Mouse (Mus musculus) limb, embryonic 15.5 days (tissue): ENCODE results near the gene Cd3g. TPM values are rescaled to one million over a fixed set of nuclear protein-coding genes. Genes with fewer than 3 reads are reported as not detected.

ENCODE experiments used
- ATAC-seq: fragments of 200-750 bp; cut with Nextera tagmentation; 2 replicates; pipeline ENCODE4 v1.8.0; 2017; ENCODE audit warnings: low read depth, moderate TSS enrichment; ENCODE audit not compliant: insufficient number of reproducible peaks, low FRiP score, low TSS enrichment
- H3K27ac ChIP-seq: fragments of 300-500 bp; sonication (generic); 2 replicates; pipeline ENCODE4 v1.5.1; 2015; ENCODE audit warnings: moderate library complexity, mild to moderate bottlenecking, inconsistent platforms
- H3K27me3 ChIP-seq: fragments of 300-500 bp; sonication (generic); 2 replicates; pipeline ENCODE4 v1.6.1; 2015; ENCODE audit warnings: inconsistent platforms
- H3K36me3 ChIP-seq: fragments of 300-500 bp; sonication (generic); 2 replicates; pipeline ENCODE4 v1.6.1; 2015; ENCODE audit warnings: inconsistent platforms
- H3K4me1 ChIP-seq: fragments of 300-500 bp; sonication (generic); 2 replicates; pipeline ENCODE4 v1.6.1; 2015; ENCODE audit warnings: inconsistent platforms
- H3K4me2 ChIP-seq: fragments of 300-500 bp; sonication (generic); 2 replicates; pipeline ENCODE4 v1.6.1; 2015; ENCODE audit warnings: mild to moderate bottlenecking, inconsistent platforms
- H3K4me3 ChIP-seq: fragments of 300-500 bp; sonication (generic); 2 replicates; pipeline ENCODE4 v1.5.1; 2015; ENCODE audit warnings: mild to moderate bottlenecking, inconsistent platforms
- H3K9ac ChIP-seq: fragments of 300-500 bp; sonication (generic); 2 replicates; pipeline ENCODE4 v1.6.1; 2015; ENCODE audit warnings: inconsistent platforms
- H3K9me3 ChIP-seq: fragments of 300-500 bp; sonication (generic); 2 replicates; pipeline ENCODE4 v1.6.1; 2016; ENCODE audit warnings: inconsistent platforms
- WGBS: fragments of 180-500 bp; shearing (Covaris S2); methylation state at CpG from one replicate; pipeline ENCODE4 v1.1.7; 2015; 5-methylcytosine and 5-hydroxymethylcytosine counted together
- polyA plus RNA-seq: library from polyadenylated mRNA; unstranded; fragments of >200 nt; fragmentation: Nextera tagmentation; extraction: Ambion mirVana; gene quantifications from 2 replicates; pipeline ENCODE4 v1.2.1, GENCODE M21; 2015

Gene Cd3g
- polyA plus RNA-seq, 1 experiment from 2014 or later, result 0.51 TPM

DNA sequence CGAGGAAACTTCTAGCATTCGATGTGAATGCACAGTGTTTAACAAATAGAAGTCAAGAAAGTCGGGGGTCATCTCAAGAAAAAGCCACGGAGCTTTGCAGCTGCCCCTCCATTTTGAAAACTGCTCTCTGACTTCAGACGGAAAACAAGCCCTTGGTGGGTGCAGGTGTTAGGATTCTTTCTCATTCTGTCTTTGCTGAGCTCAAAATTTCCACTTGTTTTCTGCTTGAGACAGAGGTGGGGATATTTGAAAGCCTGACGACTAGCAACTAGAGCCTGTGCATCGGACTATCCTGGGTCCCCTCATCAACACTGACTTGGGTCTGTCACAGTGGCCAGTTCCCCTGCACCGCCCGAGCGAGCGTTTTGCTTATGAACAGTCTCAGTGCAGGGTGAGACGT lies 27.2 kb upstream of the Cd3g start:
- H3K4me2 ChIP-seq, result no peak overlapping the region
- H3K27ac ChIP-seq, result no peak overlapping the region
- H3K27me3 ChIP-seq, result 0 out of 2 replicates have a peak, but pooled peaks cover 4% of the 10 kb centered on the region
- no peaks in the 10 kb centered on the region for H3K36me3 ChIP-seq
- no peak overlapping the region for H3K4me3 ChIP-seq
- ATAC-seq, result no peak
- no peaks in the 10 kb centered on the region for H3K4me1 ChIP-seq
- WGBS, result 67% methylated on average over 12 of the region's 12 CpGs
- H3K9ac ChIP-seq, result no peak overlapping the region
- no peaks in the 10 kb centered on the region for H3K9me3 ChIP-seq

DNA sequence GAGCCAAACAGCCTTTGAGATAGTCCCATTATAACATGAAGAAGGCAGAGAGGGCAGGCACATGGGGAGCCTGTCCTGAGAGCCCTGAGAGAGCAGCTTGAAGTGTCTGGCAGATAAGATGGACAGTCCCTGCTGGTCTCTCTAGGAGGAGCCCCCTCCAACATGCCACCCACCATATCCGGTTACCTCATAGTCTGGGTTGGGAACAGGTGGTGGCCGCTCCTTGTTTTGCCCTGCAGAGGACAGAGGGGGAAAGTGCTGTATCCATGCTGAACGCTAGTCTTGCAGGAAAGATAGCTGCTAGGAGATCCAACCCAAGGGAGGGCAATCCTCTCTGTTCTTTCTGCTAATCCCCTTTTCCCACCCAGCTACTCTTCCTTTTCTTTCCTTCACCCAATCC lies 20.0 kb upstream of the Cd3g start:
- no peak overlapping the region for H3K4me2 ChIP-seq
- H3K9me3 ChIP-seq, result no peaks in the 10 kb centered on the region
- peak overlapping the region; percentile 14; the same call in 1 of the 2 replicates for H3K27ac ChIP-seq
- no peaks in the 10 kb centered on the region for H3K36me3 ChIP-seq
- 0 out of 2 replicates have a peak, but pooled peaks cover 3% of the 10 kb centered on the region for H3K27me3 ChIP-seq
- no peak overlapping the region for H3K4me3 ChIP-seq
- H3K9ac ChIP-seq, result no peak overlapping the region
- 0 out of 2 replicates have a peak, but pooled peaks have one; percentile 61 for ATAC-seq
- H3K4me1 ChIP-seq, result peaks cover 8% of the 10 kb centered on the region; the same call in 1 of the 2 replicates
- WGBS, result 52% methylated on average over 3 of the region's 3 CpGs

DNA sequence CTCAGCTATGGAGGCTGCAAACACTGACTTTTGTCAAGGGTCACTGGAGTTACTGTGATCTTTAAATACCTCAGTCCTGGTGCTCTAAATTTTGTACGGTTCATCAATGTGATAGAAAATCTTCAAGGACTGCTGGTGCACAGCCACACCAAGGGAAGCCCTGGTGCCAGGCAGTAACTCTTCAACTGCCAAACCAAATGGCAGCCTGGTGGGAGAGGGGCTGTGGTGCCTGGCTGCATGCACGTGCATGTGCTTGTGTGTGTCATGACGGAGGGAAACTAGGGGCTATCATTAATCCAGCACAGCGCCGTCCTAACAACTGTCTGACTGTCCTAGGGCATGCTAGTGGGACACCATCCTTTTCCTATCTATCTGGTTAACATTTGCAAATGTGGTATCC lies 19.5 kb upstream of the Cd3g start:
- WGBS, result 63% methylated on average over 5 of the region's 5 CpGs
- Histone ChIP-seq H3K4me3 (no peak overlapping the region), H3K4me2 (no peak overlapping the region), H3K27me3 (0 out of 2 replicates have a peak, but pooled peaks cover 3% of the 10 kb centered on the region), H3K9me3 (no peaks in the 10 kb centered on the region), H3K27ac (peak overlapping the region; percentile 43; the same call in 1 of the 2 replicates), H3K9ac (no peak overlapping the region), H3K4me1 (peaks cover 8% of the 10 kb centered on the region; the same call in 1 of the 2 replicates), H3K36me3 (no peaks in the 10 kb centered on the region)
- no peak for ATAC-seq

DNA sequence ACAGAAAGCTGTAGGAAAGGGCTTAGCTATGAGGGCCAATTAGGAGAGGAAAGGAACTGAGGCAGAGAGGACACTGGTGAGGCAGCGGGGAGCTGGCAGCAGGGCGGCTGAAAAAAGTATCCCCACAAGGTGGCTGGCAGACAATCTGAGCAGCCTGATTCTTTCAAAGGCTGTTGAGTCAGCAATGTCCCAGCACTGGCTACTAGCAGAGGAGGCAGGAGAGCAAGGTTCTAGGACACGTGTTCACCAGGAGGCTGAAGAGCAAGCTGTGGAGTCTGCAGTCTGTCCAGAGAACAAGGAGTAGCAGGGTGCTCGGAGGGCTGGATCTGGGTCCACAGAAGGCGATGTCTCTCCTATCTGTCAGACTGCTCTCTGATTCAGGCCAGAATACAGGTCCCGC lies 18.9 kb upstream of the Cd3g start:
- Histone ChIP-seq H3K27me3 (0 out of 2 replicates have a peak, but pooled peaks cover 3% of the 10 kb centered on the region), H3K4me2 (no peak overlapping the region), H3K36me3 (no peaks in the 10 kb centered on the region), H3K4me3 (no peak overlapping the region), H3K27ac (peak overlapping the region; percentile 43; the same call in 1 of the 2 replicates), H3K9me3 (no peaks in the 10 kb centered on the region), H3K4me1 (peaks cover 8% of the 10 kb centered on the region; the same call in 1 of the 2 replicates), H3K9ac (no peak overlapping the region)
- WGBS, result 50% methylated on average over 6 of the region's 6 CpGs
- ATAC-seq, result no peak

DNA sequence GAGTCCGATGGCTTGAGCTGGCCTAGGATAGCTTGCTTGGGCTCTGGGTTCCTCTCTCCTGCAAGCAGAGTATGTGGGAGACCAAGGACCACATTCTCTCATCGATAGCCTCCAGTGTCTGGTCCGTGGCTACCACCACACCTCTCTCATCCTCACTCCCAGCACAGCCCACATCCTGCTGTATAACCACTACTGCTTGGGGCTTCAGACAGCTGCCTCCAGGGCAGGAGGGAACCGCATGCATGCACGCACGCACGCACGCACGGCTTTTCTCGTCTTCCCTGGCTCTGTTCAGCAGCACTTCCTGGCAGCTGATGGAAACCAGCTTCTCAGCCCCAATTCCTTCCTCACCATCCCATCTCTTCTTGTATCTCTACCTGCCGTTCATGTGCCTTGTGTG lies 17.9 kb upstream of the Cd3g start:
- 53% methylated on average over 11 of the region's 11 CpGs for WGBS
- Histone ChIP-seq H3K27me3 (0 out of 2 replicates have a peak, but pooled peaks cover 3% of the 10 kb centered on the region), H3K4me1 (peaks cover 8% of the 10 kb centered on the region; the same call in 1 of the 2 replicates), H3K4me3 (no peak overlapping the region), H3K9me3 (no peaks in the 10 kb centered on the region), H3K9ac (no peak overlapping the region), H3K27ac (no peak overlapping the region), H3K36me3 (no peaks in the 10 kb centered on the region), H3K4me2 (no peak overlapping the region)
- no peak for ATAC-seq

DNA sequence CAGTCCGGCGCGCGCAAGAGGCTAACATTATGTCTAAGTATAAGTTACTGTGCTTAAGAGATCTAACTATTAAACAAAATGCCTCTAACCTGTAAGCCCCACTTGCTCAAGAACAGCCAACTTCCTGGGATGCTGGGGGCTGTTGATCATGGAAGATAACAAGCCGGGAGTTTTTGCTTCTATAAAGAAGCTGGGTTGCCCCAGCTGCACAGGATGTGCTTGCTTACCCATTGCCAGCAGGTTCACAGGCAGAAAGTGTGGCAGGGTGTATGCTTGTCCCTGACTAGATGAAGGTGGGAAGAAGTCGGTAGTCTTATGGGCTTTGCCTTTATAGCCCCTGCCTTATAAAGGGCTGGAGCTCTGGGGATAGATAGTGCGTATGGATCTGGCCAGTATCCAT lies 16.4 kb upstream of the Cd3g start:
- H3K27me3 ChIP-seq, result 0 out of 2 replicates have a peak, but pooled peaks cover 3% of the 10 kb centered on the region
- H3K27ac ChIP-seq, result no peak overlapping the region
- no peak for ATAC-seq
- no peaks in the 10 kb centered on the region for H3K36me3 ChIP-seq
- H3K9me3 ChIP-seq, result no peaks in the 10 kb centered on the region
- peaks cover 8% of the 10 kb centered on the region; the same call in 1 of the 2 replicates for H3K4me1 ChIP-seq
- no peak overlapping the region for H3K9ac ChIP-seq
- no peak overlapping the region for H3K4me3 ChIP-seq
- no peak overlapping the region for H3K4me2 ChIP-seq
- 88% methylated on average over 7 of the region's 7 CpGs for WGBS

DNA sequence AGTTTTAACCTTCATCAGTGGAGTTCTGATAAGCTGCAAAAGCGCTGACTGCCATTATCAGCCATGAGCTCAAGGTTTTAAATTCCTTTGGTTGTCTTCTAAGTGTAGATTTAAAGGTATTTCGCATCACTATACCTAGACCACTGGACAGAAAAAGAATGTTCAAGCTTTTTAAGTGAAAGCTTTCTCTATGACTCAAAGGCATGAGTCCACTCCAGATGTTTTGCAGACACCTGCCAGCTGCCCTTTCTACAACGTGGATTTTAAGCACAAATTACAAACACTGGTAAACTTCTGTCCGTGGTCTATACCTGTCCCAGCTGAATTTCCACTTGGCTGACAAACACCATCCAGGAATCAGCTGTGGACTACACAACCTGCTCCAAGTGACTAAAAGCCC lies 14.7 kb upstream of the Cd3g start:
- H3K4me3 ChIP-seq, result no peak overlapping the region
- H3K27me3 ChIP-seq, result 0 out of 2 replicates have a peak, but pooled peaks cover 3% of the 10 kb centered on the region
- no peaks in the 10 kb centered on the region for H3K9me3 ChIP-seq
- ATAC-seq, result no peak
- H3K4me2 ChIP-seq, result no peak overlapping the region
- 63% methylated on average over 4 of the region's 4 CpGs for WGBS
- no peak overlapping the region for H3K27ac ChIP-seq
- H3K4me1 ChIP-seq, result peaks cover 8% of the 10 kb centered on the region; the same call in 1 of the 2 replicates
- H3K9ac ChIP-seq, result no peak overlapping the region
- no peaks in the 10 kb centered on the region for H3K36me3 ChIP-seq

DNA sequence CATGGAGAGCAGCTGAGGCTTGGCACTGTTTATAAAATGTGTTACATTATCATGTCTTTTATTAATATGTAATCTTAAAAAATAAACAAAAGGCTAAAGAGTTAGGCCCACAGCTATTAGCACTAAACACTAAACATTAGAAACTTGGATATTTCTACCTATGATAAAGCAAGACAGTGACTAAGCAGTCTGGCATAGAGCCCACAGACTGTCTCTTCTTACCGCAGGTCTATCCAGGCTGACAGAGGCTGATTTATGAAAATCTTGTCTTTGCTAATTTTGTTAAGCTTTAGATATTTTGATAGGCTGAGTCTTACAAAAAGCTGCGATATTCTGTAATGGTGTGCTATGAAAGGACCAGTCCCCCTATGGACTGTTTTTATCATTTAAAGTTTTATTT lies 13.0 kb upstream of the Cd3g start:
- Histone ChIP-seq H3K27me3 (no peaks in the 10 kb centered on the region), H3K4me1 (peaks cover 2% of the 10 kb centered on the region; the same call in 1 of the 2 replicates), H3K36me3 (no peaks in the 10 kb centered on the region), H3K27ac (no peak overlapping the region), H3K4me2 (no peak overlapping the region), H3K9ac (no peak overlapping the region), H3K9me3 (no peaks in the 10 kb centered on the region), H3K4me3 (no peak overlapping the region)
- WGBS, result 73% methylated on average over 2 of the region's 2 CpGs
- no peak for ATAC-seq

DNA sequence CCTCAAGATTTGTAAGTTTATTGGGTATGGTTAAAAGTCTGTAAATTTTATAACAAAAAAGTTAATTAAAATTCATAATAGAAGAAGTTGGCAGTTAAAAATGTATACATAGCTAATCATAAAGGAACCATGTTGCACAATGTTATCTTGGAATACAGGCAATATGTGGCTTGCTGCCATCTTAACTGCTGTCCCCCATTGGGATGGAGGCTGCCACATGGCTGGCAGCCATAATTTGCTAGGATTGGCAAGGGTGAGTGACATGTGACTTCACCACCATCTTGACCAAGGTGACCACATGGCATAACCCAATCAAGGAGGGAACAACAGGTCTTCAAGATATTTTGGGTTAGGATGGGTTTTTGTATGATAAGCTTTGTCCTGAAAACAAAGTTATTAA lies 12.0 kb upstream of the Cd3g start:
- no peak overlapping the region for H3K4me2 ChIP-seq

DNA sequence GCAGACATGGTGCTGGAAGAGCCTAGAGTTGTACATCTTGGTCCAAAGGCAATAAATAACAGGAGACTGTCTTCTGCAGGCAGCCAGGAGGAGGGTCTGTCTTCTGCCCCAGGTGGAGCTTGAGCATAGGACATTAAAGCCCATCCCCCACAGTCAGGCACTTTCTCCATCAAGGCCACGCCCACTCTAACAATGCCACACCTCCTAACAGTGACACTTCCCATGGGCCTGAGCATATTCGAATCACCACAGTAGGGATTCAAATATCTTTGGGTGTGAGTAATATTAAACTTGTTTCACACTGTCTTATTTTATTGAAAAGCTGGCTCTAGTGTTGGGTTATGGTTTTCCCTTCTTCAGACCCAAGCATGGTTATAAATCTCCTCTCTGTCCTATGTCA lies 11.6 kb upstream of the Cd3g start:
- Histone ChIP-seq H3K9ac (no peak overlapping the region), H3K9me3 (no peaks in the 10 kb centered on the region), H3K4me1 (no peaks in the 10 kb centered on the region), H3K27ac (no peak overlapping the region), H3K4me3 (no peak overlapping the region), H3K27me3 (no peaks in the 10 kb centered on the region), H3K36me3 (no peaks in the 10 kb centered on the region), H3K4me2 (no peak overlapping the region)
- no peak for ATAC-seq
- WGBS, result 77% methylated on average over 2 of the region's 2 CpGs

More for the DNA sequence above, 12.0 kb upstream of the Cd3g start:
- H3K27me3 ChIP-seq, result no peaks in the 10 kb centered on the region
- H3K9ac ChIP-seq, result no peak overlapping the region
- no peak overlapping the region for H3K27ac ChIP-seq
- ATAC-seq, result no peak
- H3K4me1 ChIP-seq, result no peaks in the 10 kb centered on the region
- H3K4me3 ChIP-seq, result no peak overlapping the region
- no peaks in the 10 kb centered on the region for H3K36me3 ChIP-seq
- H3K9me3 ChIP-seq, result no peaks in the 10 kb centered on the region

DNA sequence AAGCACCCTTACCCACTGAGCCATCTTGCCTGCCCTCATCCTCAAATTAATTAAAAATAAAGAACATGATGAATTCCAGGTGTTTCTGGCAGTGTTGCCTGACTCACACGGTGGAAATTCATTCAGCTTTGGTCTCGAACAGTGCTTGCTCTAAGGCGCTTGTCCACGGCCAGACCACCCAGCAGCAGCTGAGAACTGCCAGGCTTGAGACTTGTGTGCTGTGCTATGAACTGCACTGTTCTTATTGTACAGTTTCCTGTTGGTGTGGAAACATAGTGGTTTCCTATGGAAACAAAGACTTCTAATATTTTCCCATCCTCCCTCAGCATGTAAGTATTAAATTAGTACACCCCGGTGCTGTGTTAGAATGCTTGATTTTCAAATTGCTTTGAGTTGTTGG lies 6.7 kb upstream of the Cd3g start:
- Histone ChIP-seq H3K9me3 (no peaks in the 10 kb centered on the region), H3K4me1 (peaks cover 6% of the 10 kb centered on the region; the same call in 1 of the 2 replicates), H3K9ac (no peak overlapping the region), H3K4me3 (no peak overlapping the region), H3K27ac (no peak overlapping the region), H3K4me2 (no peak overlapping the region), H3K27me3 (no peaks in the 10 kb centered on the region), H3K36me3 (no peaks in the 10 kb centered on the region)
- WGBS, result 28% methylated on average over 5 of the region's 5 CpGs
- peak; percentile 61; the same call in 1 of the 2 replicates for ATAC-seq

DNA sequence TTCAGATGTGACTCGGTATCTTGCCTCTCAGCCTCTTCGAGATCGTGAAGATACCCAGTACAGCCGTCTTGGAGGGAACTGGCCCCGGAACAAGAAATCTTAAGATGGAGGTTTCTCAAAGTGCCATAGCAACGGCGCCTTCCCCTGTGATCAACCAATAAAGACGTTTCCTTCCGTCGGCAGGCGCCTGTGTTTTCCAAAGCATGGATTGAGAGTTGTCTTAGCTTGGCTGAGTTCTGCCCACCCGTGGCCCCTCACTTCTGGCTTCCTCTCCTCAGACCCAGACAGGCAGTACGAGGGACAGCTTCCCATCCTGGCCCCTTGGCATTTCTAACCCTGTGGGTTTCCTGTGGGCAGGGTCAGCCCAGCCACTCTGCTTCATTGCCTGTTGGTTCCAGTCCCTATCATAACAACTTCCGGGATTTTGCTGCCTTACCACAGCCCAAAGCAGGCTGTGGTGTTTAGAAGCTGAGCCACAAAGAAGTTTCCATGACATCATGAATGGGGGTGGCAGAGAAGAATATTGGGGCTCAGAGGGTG lies 6.1 kb upstream of the Cd3g start:
- Histone ChIP-seq H3K27ac (0 out of 2 replicates have a peak overlapping the region, but pooled peaks have one; percentile 54), H3K9ac (no peak overlapping the region), H3K36me3 (no peaks in the 10 kb centered on the region), H3K4me2 (peak overlapping the region; percentile 15; the same call in 1 of the 2 replicates), H3K4me3 (no peak overlapping the region), H3K4me1 (peaks cover 6% of the 10 kb centered on the region; the same call in 1 of the 2 replicates), H3K27me3 (no peaks in the 10 kb centered on the region), H3K9me3 (no peaks in the 10 kb centered on the region)
- 48% methylated on average over 14 of the region's 14 CpGs for WGBS
- ATAC-seq, result peak; percentile 55; the same call in 1 of the 2 replicates
